Mouse (Mus musculus) layer of hippocampus, postnatal 36 days (tissue): ENCODE measurements around the gene Thsd4. TPM values are rescaled to one million over a fixed set of nuclear protein-coding genes. Genes with fewer than 3 reads are reported as not detected.

Experiments used
- DNase-seq, 2 experiments: peaks; one replicate each; pipeline ENCODE4 v3.0.0; 2022
- total RNA-seq, 2 experiments: library from RNA; stranded (reverse); gene quantifications; 2 replicates each; pipeline ENCODE4 v1.2.3; 2021

Thsd4 gene
- total RNA-seq = 10 to 100 TPM; 22.9 to 25.7 TPM

DNA sequence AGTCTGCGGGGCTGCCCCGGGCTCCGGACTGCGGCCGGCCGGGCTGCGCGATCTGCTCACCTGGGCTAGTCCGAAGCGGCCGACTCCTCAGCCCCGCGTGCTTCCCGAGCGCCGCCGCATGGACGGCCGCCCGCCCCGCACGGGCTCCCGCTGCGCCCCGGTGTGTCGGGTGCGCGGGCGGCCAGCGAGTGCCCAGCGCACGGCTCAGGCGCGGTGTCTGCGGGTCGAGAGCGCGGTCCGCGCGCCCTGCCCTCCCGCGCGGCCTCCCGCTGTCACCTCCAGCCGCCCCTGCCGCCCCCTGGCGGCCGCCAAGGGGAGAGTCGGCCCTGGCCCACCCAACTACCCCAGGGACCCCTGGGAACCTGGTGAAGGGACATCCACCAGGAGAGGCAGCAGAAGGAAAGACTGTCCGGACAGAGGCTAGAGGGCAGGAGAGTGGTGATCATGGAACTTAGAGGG, at the start of gene Thsd4:
TSS of gene Thsd4 (minus strand) at position 241 of the 459 bp plus-strand sequence.
- peak; percentile 11 to 14 for DNase-seq

DNA sequence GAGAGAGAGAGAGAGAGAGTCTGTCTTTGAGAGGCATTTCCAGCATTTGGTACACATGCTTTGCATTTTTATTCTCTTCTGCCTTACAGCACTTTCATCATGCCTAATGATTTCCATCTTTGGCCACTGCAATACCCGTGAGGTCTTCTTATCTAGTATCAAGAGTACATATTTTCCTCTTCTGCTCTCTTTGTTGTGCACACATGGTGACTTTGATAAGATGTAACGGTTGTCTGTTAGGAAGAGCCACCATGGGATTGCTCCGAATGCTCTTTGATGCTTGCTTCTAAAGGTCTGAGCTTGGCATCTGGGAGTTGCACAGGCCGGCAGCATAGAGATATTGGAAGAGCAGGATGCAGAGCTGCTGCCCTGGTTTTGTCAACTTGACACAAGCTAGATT, 49.2 kb upstream of the Thsd4 start:
- DNase-seq = no peak

DNA sequence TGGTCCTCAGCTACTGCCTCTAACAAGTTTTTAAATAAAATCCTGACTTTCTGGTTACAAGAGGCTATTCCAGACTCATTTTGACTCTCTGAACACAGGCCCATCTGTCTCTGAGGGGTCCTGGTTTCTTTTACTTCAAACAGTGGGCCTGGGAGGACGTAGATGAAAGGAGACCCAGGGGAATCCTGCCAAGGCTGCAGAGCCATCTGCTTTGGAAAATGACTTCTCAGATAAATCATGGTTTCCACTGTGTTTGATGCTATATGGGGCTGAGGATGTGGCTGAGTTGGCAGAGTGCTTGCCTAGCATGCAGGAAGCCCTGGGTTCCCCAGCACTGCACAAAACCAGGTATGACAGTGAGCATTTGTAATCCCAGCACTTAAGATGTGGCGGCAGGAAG, 47.5 kb upstream of the Thsd4 start:
- DNase-seq = no peak

DNA sequence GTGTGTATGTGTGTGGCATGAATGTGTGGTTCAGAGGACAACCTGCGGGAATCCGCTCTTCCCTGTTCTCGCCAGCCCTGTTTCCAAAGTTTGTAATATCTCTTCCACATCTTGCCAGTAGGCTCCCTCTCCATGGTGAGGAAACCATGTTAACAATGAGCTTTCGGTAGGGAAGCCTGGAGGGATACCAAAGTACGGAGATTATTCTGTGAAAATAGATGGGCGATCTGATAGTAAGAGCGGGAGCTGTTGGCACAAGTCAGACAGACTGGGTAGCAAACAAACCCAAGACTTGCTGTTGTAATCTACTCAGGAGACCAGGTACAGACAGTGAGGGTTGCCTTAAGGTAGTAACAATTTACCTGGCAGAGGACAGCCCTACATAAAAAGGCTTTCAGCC, 42.0 kb upstream of the Thsd4 start:
- DNase-seq = no peak

DNA sequence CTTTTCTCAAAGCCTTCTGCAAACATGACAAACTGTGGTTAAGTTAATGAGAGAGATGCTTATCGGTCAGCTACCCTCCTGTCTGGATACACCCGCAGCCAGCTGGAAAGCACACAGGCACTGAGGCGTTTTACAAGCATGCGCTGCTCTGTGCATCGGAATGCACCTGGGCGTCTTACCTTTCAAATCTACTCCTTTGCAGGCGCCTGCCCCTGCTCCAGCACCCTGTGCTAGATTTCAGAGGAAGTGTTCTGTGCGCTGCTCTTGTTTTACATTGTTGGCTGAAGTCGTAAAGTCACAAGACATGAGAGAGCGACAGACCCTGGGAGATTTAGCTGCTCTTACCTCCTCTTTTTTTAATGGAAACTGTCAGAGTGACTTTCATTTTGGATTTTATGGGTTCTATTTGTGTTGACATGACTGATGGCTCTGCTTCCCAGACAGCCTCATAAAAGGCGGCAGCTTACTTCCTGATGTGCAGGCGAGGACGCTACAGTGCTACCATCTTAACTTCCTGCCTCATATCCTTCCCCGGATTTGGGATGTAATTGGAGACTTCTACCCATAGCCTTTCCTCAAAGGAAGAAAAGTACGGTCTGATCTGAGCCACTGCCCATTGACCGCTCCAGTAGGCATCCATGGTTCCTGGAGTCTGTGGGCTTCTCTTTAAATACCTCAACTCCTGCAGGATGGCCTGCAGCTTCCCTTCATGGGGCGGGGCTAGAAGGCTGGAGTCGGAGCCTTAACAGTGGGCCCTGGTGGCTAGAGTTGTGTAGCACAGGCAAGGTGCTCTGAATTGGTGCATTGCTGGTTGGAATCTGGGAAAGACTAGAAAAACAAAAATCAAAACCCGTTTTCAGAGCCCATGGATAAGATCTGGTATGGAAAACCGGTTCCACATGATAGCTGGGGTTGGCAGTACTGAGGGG, 40.9 kb upstream of the Thsd4 start:
- DNase-seq = no peak

DNA sequence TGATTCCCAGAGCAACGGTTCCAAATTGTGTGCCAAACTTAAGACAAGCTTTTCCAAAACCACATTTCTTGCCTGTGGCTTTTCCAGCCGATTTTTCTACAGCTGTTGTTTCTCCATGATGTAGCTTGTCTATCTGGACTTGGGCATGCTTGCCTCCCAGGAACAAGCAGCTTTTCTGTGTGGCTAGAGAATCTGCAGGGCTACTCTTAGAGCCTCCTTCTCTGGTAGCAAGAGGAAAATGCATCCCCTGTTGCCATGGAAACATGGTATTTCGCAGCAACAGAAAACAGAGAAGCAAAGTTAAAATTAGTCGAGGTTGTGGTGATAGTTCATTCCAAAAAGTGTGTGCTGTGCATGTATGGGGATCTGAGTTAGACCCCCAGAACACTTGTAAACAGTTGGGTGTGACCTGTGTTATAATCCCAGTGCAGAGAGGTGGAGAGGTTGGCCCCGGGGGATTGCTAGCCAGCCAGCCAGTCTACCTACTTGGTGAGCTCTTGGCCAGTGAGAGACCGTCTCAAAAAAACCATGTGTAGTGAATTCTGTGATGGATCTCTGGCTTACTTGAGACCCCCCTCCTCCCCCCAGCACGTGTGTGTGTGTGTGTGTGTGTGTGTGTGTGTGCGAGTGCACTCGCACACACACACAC, 39.9 kb upstream of the Thsd4 start:
- peak in 1 of 2 experiments; percentile 23 for DNase-seq

DNA sequence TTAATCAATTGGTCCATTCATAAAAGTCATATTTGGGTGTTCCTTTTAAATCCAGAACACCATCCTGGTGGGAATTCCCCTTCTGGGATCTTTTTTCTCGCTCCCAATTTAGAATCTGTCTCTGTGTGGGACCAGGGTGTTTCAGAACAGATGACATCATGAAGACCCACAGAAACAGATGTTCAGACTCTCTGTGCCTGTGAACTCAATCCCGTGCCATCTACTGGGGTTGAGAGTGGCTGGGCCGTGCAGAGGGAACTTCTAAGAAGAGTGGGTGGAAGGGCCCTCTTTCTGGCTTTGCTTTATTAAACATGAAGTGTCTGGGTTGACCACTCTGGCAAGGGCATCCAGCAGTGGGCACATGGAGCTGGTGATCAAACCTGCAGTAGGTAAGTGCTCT, 36.7 kb upstream of the Thsd4 start:
- DNase-seq = no peak

DNA sequence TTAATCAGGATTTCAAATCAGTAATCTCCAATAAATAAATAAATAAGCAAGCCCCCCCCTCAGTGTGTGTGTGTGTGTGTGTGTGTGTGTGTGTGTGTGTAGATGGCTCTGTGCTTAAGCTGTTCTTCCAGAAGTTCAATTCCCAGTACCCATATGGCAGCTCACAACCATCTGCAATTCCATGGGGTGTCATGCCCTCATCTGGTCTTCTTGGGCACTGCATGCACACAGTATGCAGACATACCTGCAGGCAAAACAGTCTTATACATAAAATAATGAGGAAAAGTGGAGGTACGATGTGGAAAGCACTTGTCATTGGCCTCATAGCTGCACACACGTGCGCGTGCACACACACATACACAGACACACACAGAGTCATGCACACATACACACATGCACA, 29.4 kb upstream of the Thsd4 start:
- DNase-seq = no peak

DNA sequence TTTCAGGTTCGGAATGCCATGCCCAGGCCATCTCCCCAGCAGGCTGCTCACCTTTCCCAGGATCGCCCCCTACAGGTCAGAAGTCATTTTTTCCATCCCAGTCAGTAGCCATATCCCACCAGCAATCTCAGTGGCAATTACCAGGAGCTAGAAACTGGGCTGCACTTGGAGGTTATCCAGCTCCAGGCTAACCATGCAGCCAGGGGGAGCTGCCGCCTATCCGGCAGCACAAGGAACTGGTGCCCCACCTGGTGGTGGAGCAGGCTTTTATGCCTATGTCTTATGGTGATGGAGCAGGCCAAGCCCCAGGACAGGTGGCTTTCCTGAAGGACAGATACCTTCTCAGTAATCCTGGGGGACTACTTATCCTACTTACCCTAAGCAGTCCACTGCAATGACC, 26.3 kb upstream of the Thsd4 start:
- peak in 1 of 2 experiments; percentile 26 for DNase-seq

DNA sequence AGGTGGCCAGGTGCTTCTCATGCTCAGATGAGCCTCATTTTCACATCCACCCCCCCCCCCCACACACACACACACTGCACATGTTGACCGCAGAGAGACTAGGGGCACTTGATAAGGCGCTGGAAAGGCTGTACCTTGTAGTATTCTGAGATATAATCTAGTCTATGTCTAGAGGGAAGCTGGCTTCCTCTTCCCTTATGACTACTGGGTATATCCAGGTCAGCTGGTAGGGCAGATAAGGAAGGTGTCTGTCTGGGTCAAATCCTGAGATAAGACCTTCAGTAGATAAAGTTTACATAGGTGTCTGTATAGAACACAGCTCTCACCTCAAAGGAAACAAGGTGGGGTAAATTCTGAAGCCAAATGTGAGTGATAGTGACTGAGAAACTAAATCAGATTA, 24.3 kb upstream of the Thsd4 start:
- DNase-seq = no peak

DNA sequence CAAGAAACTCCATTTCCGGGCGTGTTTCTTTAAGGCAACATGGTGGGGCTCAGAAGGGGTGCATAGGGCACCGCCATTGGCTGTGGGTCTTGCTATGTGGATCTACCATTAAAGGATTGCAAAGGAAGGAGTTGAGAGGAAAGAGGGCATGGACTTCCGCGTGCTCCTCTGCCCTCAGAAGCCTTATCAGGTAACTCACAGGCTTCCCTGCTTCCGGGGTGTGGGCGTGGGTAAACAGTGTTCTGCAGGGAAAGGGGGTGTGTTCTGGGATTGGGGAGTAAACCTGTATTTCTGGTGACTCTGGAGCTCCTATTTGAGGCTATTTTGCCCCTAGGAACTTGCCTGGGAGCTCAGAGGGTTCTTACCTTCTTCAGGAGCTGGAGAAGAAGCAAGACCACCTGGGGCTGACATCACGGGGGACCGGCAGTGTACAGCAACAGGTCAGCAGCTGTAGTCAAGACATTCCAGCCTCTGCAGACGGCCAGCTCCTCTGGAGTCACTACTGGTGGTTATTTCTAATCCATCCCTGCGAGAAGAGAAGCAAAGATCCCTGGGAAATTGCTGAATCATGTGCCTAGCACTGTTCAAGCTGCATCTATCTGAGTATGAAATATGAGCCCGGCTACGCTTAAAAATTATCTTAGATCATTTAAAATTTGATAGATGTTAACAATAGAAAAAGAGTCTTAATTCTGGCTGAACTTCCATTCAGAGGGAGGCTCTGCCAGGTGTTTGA, 23.7 kb upstream of the Thsd4 start:
- DNase-seq = no peak

DNA sequence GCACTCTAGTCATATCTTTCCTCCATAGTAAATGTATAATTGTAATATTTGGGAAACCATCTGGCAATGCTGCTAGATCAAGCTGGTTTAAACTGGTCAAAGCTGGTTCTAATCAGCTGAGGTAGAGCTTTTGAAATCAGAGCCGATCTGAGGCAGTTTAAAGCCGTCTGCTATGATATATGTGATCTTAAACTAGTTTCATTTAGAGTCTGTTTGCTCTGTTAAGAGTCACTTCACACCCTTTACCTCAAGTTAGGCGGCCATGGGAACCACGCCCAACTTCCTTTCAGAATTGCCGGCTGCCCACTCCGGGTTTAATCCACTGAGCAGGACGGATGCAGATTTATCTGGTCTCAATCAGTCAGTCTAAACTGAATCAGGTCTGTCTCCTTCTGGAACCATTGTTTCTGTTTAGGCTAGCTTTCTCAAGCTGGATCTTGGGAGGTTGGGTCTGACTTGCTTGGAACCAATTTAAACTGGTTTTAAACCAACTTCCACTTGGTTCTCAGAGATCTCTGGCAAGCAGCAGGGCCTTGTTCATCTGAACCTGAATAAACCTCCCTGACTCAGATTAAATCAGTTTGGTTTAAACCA, 21.7 kb upstream of the Thsd4 start:
- no peak for DNase-seq

DNA sequence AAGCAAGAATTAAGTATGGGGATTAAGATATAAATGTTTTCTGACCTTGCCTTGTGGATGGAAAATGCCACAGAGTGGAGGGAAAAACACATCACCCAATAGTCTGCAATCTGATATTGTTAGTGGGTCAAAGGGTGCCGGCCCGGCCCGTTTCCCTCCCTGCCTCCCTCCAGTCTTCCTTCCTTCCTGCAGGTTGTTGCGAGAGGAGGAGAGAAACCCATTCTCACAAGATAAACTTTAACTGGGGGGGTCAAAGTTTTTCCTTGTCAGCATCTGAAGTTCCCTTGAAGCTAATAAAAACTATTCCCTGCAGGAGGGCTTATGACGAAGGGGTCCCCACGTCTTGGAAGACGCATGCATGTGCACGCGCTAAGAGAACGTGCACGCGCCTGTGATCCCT, 8.5 kb upstream of the Thsd4 start:
- DNase-seq = no peak

DNA sequence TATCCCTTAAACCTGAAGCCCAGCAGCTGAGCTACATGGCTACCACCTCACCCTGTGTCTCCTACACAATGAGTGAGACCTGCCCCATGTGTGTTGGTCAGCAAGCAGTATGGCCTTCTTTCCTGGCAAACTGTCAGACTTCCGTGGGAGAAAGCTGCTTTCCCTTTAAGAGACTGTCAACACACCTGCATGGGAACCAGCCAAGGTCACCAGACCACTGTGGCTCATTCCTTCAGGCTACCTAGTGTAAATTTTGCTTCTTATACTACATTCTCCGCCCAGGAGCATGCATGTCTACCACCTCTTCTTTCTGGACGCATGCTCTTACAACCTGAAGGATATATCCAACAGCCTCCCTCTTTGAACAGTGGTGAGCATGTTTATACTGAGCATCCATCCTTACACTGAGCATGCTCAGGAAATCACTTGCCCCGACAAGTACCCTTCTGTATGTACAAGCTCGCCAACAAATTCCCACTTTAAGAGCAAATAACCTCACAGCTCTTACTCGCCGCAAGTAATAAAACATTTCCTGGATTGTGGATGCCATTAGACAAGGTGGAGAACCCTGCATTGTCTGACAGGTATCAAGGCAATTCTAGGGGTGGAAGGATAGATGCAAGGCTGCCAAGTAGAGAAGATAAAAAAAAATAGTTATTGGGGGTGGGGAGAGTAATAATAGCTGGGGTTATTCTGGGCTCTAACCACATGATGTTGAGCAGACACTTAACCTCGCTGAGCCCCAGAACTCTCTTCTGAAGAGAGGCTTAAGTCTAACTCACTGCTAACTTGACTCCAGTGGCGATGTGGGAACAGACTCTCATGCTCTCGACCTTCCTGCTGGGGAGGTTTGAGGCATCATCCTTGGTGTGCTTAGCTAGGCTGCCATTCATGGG, 7.8 kb upstream of the Thsd4 start:
- no peak for DNase-seq

DNA sequence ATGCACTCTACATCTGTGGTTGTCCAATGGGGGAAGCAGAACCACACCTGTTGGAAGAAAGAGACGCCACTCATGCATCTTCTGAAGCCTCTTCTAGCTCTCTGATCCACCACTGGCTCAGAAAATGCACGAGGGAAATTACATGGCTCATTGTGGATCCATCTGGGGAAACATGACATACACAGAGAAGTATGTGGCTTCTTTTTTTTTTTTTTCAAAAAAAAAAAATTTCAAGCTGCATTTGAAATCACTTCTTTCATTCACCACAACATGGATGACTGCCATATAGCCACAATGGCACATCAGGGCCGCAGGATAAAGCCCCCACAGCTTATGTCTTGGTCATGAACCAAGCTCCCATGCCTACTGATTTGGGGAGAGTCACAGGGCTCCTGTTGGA, 6.4 kb upstream of the Thsd4 start:
- no peak for DNase-seq

DNA sequence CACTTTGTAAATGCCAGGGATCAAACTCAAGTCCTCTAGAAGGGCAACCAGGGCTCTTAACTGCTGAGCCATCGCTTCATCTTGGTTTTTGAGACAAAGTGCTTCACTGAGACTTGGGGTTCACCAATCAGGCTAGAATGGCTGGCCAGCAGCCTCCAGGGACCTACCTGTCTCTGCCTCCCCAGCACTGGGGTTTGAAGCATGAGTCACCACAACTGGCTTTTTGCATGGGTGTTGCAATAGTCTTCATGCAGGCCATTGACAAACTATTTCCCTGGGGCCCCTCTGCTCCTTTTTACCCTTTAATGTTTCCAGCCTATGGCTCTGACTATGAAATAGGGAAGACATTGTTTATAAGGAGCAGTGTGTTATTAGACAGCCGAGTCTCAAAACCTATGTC, 6.0 kb upstream of the Thsd4 start:
- no peak for DNase-seq

DNA sequence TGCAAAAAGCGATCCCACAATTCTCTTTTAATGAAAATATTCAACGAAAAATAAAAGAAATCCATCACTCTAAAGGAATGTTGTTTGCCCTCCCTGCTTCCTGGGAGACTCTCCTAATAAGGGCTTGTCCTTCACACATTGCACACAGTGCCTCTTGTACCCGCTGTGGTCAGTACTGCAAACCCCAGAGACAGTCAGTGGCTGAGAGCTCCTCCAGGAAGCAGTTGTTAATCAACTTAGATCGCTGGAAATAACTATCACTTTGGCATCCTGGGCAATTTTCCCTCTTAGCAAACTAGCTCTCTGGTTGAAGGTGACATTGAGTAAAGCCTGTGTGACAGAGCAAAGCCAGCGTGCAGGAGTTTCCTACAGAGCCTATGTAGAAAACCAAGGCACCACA, 5.2 kb upstream of the Thsd4 start:
- DNase-seq = no peak

DNA sequence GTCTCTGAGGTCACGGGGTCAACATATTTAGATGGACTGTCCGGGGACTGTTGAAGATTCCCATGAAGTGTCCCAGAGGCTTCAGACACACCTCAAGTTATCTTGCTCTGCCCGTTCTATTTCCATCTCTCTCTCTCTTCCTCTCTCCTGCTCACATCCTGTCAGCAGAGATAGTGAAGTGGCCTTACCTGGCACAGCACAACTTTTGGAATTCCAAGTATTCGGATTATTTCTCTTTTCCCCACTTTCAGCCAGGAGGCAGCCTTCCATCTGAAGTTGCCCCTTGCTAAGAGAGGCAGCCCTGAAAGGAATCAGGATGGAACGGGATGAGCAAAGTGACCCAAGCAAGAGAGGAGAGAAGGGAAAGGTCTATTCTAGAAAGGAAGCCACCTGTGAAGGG, 4.3 kb upstream of the Thsd4 start:
- no peak for DNase-seq

DNA sequence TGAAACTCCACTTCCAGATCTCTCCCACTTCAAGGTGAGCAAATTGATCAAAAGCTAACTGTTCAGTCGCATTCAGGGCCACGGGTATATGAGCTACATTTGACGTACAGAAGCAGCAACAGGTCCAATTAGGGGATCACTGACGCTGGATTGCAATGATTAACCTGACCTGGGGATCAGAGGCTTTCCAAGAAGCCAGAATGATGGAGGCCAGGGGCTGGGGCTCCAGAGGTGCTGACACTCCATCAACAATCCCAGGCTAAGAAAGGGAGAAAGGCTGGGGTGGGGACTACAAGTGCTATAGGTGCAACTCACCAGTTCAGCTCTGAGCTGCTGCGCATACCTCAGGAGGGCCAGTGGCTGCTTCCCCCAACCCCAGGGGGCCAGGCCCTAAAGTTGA, 703 bp downstream of the Thsd4 start:
- DNase-seq = no peak

DNA sequence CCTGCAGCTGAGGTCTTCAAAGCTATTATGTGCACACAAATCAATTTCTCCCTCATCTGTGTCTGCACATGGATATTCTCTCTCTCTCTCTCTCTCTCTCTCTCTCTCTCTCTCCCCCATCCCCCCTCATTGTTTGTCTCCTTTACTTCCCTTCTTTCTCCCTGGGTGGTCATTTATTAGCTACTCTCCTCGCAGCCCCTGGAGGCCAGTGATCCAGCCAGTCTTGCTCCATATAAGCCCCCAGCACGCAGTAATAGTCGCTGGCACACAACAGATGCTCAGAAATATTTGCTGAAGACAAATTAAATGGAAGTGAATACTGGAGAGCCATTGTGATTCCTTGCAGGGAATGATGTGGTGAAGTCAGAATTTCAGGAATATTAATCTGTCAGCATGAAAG, 2.2 kb downstream of the Thsd4 start:
- DNase-seq = no peak

DNA sequence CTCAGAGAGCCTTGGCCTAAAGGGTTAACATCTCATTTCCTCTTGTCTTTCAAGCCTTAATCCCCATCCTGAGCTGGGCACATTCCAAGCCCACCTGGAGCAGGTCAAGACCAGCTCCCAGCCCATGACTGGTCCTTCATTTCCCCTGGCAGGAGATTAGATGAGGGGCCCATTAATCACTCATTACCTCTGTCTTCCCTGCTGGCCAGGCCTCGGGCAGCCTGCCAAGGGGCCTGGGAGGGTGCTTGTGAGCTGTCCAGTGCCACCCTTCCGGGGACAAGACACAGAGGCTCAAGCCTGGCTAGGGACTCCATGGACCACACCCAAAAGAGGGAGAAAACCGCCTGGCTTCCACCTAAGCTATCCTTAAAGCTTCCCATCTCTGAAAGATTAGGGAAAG, 3.6 kb downstream of the Thsd4 start:
- DNase-seq = no peak

DNA sequence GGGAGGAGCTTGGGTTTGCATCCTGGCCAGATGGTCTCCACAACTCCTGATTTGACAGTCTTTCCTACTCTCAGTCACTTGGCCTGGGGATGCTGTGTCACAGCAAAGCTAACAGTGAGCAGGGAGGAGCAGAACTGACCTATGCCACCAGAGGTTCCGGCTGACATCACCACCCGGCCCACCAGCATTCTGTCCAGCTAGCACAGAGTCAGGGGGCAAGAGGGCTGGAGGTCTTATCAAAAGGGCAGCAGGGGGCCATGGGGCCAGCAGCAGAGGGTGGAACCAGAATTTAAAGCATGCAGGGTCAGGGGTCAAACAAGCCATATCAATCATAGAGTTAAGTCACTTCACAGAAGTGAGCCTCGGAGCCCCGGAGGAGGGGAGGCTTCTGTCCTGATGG, 4.7 kb downstream of the Thsd4 start:
- DNase-seq = no peak
